Mouse (Mus musculus): ENCODE data around the gene Brs3.

DNA sequence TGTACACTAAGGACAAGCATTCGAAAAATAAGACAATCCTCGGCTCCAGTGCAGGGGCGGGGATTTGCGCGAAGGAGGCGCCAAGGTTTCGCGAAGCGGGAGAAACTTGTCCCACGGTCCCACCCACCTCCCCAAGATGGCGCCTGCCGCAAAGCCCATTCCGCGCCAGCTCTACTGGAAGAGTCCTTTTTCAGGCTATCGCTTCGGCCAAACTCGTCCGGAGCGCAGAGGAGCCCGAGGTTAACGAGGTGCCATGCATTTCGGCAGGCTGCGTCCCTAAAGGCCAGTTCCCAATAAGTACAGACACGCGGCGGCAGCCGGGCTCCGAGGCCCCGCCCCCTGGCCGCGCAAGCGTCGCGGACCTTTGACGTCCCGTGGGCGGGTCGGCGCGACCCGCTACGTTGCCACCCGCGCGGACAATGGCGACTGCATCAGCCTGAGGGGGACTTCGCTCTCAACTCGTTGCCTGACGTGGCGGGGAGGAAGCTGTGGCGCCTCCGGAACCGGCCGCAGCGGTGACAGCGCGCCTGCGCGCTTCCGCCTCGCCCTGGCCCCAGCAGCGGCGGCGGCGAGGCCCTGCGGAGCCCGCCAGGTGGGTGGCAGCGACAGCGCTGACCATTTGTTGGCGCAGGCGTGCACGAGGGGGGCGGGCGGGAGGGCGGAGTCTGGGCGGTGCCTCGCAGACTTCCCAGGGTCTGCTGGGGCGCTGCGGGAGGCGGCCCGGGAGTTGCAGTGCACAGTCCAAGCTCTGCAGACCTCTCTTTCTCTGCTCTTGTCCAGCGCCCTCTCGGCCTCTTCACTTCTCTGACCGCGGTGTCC lies 10.5 kb downstream of the Brs3 start, which contains the start of gene Htatsf1:
- TF ChIP-seq CTCF (IDR thresholded peaks at IDR 0.05; ENCODE audit: low read depth): 0 out of 2 replicates have a peak, but pooled peaks have one; percentile 0
- no peak for TF ChIP-seq EP300 (IDR thresholded peaks at IDR 0.05; ENCODE audit: low read depth)

Data from liver, postnatal 0 days (tissue).